Mouse (Mus musculus) bone marrow macrophage, adult 2 months (primary cell): ENCODE data around the gene H2-Oa. TPM values are rescaled to one million over a fixed set of nuclear protein-coding genes. Genes with fewer than 3 reads are reported as not detected.

Experiments
- H3K27ac ChIP-seq: 2 replicates; pipeline ENCODE4 v1.5.1; 2012; ENCODE audit warnings: low read depth, low read length; ENCODE audit not compliant: insufficient read depth
- H3K4me1 ChIP-seq: 2 replicates; pipeline ENCODE4 v1.6.1; 2012; ENCODE audit warnings: low read length; ENCODE audit not compliant: control insufficient read depth, insufficient read depth
- H3K4me3 ChIP-seq: 2 replicates; pipeline ENCODE4 v1.5.1; 2012; ENCODE audit warnings: mild to moderate bottlenecking, low read length, moderate library complexity; ENCODE audit not compliant: insufficient read depth
- CTCF ChIP-seq: IDR thresholded peaks from 2 replicates; pipeline ENCODE4 v1.5.1; 2012; ENCODE audit warnings: low read depth, mild to moderate bottlenecking, low read length, moderate library complexity
- POLR2A ChIP-seq: IDR thresholded peaks from 2 replicates; pipeline ENCODE4 v1.6.1; 2012; ENCODE audit warnings: mild to moderate bottlenecking, low read depth, low read length, borderline replicate concordance
- polyA plus RNA-seq: library from polyadenylated mRNA; stranded (reverse); fragments of >200 nt; gene quantifications from 2 replicates; pipeline ENCODE4 v1.2.4, GENCODE M21; 2012; ENCODE audit not compliant: missing spikeins, insufficient read depth, insufficient read length

Gene H2-Oa
- polyA plus RNA-seq, result 0.88 TPM in 1 of 2 replicates, not detected in the other

DNA sequence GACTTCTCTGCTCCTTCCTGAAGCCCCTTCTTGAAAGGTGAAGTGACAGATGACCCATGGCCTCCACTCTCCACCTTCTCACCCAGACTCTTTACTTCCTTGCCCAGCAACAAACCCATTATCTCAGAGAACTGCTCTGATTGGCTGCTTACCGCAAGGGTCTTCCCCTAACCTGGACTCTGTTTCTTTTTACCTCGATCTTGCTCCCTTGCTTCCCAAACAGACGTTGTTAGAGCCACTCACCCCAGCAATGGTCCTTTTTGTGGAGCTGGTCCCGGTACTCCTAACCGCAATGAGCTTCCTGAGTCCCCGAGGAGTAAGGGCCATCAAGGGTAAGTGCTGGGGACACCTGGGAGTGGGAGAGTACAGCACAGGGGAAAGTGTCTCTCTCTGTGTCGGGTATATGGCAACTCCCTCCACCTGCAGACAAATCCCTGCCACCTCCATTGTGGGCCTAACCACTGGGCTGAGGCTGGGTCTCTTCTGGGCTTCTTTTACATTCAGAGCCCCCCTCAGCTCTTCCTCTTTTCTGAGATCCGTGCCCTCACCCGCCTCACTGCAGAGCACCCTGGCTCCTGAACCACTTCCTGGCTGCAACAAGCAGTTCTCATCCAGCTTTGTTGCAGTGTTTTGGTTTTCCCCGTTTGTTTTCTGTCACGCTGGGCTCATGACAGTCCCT is at the start of gene H2-Oa:
Gene H2-Oa, plus strand, starts transcription at position 144 of the 679 bp plus-strand sequence.
- no peak for TF ChIP-seq CTCF
- no peak for TF ChIP-seq POLR2A
- Histone ChIP-seq H3K4me3 (peak within 1 kb of the TSS; percentile 10; the same call in 1 of the 2 replicates), H3K4me1 (peaks cover 26% of the 10 kb centered on the region), H3K27ac (peak within 1 kb of the TSS; percentile 70)

GRCm38 (mm10) chr17:34045941-34046340 is 46.2 kb upstream of the H2-Oa start:
- Histone ChIP-seq H3K27ac (no peak overlapping the region), H3K4me1 (no peaks in the 10 kb centered on the region), H3K4me3 (no peak overlapping the region)
- TF ChIP-seq CTCF, result no peak
- TF ChIP-seq POLR2A, result no peak

DNA sequence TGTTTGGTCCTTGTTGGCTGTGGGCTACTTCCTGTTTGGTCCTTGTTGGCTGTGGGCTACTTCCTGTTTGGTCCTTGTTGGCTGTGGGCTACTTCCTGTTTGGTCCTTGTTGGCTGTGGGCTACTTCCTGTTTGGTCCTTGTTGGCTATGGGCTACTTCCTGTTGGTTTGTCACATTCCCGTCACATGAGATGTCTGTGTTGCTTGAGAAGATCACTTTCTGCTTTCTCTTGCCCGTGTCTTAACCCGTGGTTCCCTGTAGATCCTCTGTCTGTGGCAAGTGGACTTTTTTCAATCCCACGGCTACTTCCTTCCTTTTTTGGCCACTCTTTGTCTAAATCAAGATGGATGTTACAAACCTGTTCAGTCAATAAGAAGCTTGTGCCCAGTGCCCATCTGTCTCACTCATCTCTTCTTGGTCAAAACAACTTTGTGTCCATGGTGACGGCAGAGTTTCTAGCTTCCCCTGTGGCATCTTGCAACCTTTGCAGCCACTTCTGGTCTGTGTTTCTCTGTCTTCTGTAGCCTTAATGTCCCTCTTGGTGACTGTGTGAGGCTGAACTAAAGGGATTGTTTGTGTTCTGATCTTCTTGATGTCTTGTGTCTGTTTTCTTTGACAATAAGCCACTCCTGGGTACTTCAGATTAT is 44.6 kb upstream of the H2-Oa start:
- H3K27ac ChIP-seq, result peak overlapping the region; percentile 50

GRCm38 (mm10) chr17:34057224-34057623 is 34.9 kb upstream of the H2-Oa start:
- H3K4me3 ChIP-seq, result no peak overlapping the region
- peaks cover 13% of the 10 kb centered on the region for H3K4me1 ChIP-seq
- no peak for TF ChIP-seq POLR2A
- no peak for TF ChIP-seq CTCF
- H3K27ac ChIP-seq, result peak overlapping the region; percentile 18; the same call in 1 of the 2 replicates

More for the DNA sequence above, 44.6 kb upstream of the H2-Oa start:
- Histone ChIP-seq H3K4me3 (no peak overlapping the region), H3K4me1 (no peaks in the 10 kb centered on the region)
- TF ChIP-seq POLR2A (no peak), CTCF (no peak)

GRCm38 (mm10) chr17:34068864-34069263 is 23.3 kb upstream of the H2-Oa start:
- TF ChIP-seq CTCF (no peak), POLR2A (no peak)
- no peak overlapping the region for H3K27ac ChIP-seq
- H3K4me3 ChIP-seq, result no peak overlapping the region
- H3K4me1 ChIP-seq, result peaks cover 14% of the 10 kb centered on the region

- TF ChIP-seq CTCF (no peak), POLR2A (no peak)
- no peak overlapping the region for H3K4me3 ChIP-seq
- H3K4me1 ChIP-seq, result peaks cover 14% of the 10 kb centered on the region
- peak overlapping the region; percentile 52 for H3K27ac ChIP-seq
Measured at GRCm38 (mm10) chr17:34072091-34072490, 20.0 kb upstream of the H2-Oa start.

- H3K27ac ChIP-seq, result no peak overlapping the region
- TF ChIP-seq POLR2A (no peak), CTCF (no peak)
- H3K4me1 ChIP-seq, result peaks cover 12% of the 10 kb centered on the region
- no peak overlapping the region for H3K4me3 ChIP-seq
Measured at GRCm38 (mm10) chr17:34075271-34075670, 16.9 kb upstream of the H2-Oa start.

DNA sequence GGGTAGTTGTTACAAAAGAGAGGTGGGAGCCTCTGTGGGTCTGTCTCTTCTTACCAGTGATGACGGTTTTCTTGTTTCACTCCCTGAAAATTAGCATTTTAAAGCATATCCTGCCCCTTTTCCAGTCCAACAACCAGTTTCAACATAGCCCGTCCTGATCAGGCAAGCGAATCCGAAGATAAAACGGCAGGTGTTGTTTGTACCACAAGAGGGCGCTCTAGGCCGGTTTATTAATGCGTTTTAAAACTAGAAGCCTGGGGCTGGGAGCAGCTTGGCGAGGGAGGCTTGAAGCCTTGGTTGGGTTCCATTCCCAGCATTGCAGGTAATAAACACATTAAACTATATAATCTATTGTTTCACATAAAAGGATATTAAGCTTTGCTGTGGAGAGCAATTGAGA is 14.6 kb upstream of the H2-Oa start:
- Histone ChIP-seq H3K4me1 (peaks cover 3% of the 10 kb centered on the region), H3K4me3 (no peak overlapping the region), H3K27ac (no peak overlapping the region)
- peak; percentile 63 for TF ChIP-seq CTCF
- no peak for TF ChIP-seq POLR2A

GRCm38 (mm10) chr17:34078148-34078547 is 14.0 kb upstream of the H2-Oa start:
- no peaks in the 10 kb centered on the region for H3K4me1 ChIP-seq
- H3K27ac ChIP-seq, result no peak overlapping the region
- TF ChIP-seq POLR2A (no peak), CTCF (no peak)
- H3K4me3 ChIP-seq, result no peak overlapping the region

DNA sequence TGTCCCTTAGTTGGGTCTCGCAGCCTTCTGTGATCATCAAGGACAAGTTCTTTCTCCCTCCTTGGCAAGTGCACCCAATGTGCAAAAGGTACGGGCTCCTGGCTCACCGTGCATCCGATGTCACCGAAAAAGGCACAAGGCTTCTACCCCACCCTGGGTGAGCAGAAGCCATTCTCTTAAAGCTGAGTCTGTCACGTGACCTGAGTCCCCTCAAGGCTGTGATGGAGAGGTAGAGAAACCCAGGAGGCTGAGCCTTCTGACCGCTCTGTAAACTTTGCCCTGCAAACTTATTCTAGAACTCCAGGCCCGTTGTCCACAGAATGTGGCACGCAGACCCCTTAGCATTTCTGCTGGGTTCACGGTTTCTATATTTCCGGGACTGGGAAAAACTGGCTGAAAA is 13.1 kb upstream of the H2-Oa start:
- no peak overlapping the region for H3K4me3 ChIP-seq
- H3K4me1 ChIP-seq, result no peaks in the 10 kb centered on the region
- TF ChIP-seq POLR2A (no peak), CTCF (no peak)
- H3K27ac ChIP-seq, result no peak overlapping the region
